Mouse (Mus musculus) CH12.LX (cell line): Measurements from ENCODE around the gene Myh11. TPM values are rescaled to one million over a fixed set of nuclear protein-coding genes. Genes with fewer than 3 reads are reported as not detected.

Experiments used
- DNase-seq: peaks from one replicate; pipeline ENCODE4 v3.0.0-alpha.2; 2013; ENCODE audit errors: extremely low read depth
- H3K27ac ChIP-seq: 2 replicates; pipeline ENCODE4 v1.5.1; 2012; ENCODE audit warnings: low read depth, mild to moderate bottlenecking, control low read depth, moderate library complexity; ENCODE audit not compliant: insufficient read depth
- H3K27me3 ChIP-seq: replicated peaks from 2 replicates; pipeline ENCODE3; 2012; ENCODE audit warnings: inconsistent platforms
- H3K36me3 ChIP-seq, 2 experiments: replicated peaks in 1 of 2; 2 replicates each; pipeline versions ENCODE3 to v1.6.1; 2012; ENCODE audit warnings: inconsistent platforms in 1 of 2, low read length in 1 of 2, mild to moderate bottlenecking in 1 of 2, mixed read lengths in 1 of 2, moderate library complexity in 1 of 2; ENCODE audit not compliant: control insufficient read depth in 1 of 2, insufficient read depth in 1 of 2
- H3K4me1 ChIP-seq, 2 experiments: 2 replicates each; pipeline ENCODE4 v1.6.1; 2012; ENCODE audit warnings: inconsistent platforms in 1 of 2, moderate library complexity in 1 of 2; ENCODE audit not compliant: insufficient read depth in 2 of 2, control insufficient read depth in 1 of 2
- H3K4me2 ChIP-seq: 2 replicates; pipeline ENCODE4 v1.6.1; 2012; ENCODE audit warnings: low read depth, mild to moderate bottlenecking, control low read depth; ENCODE audit not compliant: poor library complexity, insufficient read depth, severe bottlenecking
- H3K4me3 ChIP-seq, 3 experiments: fragments of 150-350 bp in 1 of 3; sonication (generic) in 1 of 3; replicated peaks in 1 of 3; 2 replicates each; pipeline versions ENCODE3 to v1.5.1; 2011 to 2012; ENCODE audit warnings: low read depth in 2 of 3, low read length in 2 of 3, mild to moderate bottlenecking in 2 of 3, moderate library complexity in 2 of 3, control low read depth in 1 of 3, improper control_type of control experiment in 1 of 3, inconsistent platforms in 1 of 3, mixed read lengths in 1 of 3; ENCODE audit not compliant: poor library complexity in 1 of 3
- H3K79me2 ChIP-seq: replicated peaks from 2 replicates; pipeline ENCODE4 v1.6.1; 2012; ENCODE audit warnings: mild to moderate bottlenecking, moderate library complexity; ENCODE audit not compliant: control insufficient read depth, poor library complexity, insufficient read depth, severe bottlenecking; ENCODE audit errors: extremely low read depth
- H3K9ac ChIP-seq: 2 replicates; pipeline ENCODE4 v1.6.1; 2012; ENCODE audit warnings: low read depth, mild to moderate bottlenecking, control low read depth, moderate library complexity; ENCODE audit not compliant: insufficient read depth
- H3K9me3 ChIP-seq: replicated peaks from 2 replicates; pipeline ENCODE3; 2012; ENCODE audit warnings: low read length, inconsistent platforms, mixed read lengths
- CTCF ChIP-seq, 2 experiments: IDR thresholded peaks in 1 of 2; conservative IDR thresholded peaks in 1 of 2; 2 replicates each; pipeline ENCODE4 v1.5.1; 2011 to 2012; ENCODE audit warnings: low read depth in 2 of 2, low read length in 2 of 2, improper control_type of control experiment in 1 of 2, inconsistent platforms in 1 of 2, mild to moderate bottlenecking in 1 of 2, moderate library complexity in 1 of 2
- JUN ChIP-seq: IDR thresholded peaks from 2 replicates; pipeline ENCODE4 v1.6.1; 2011; ENCODE audit warnings: low read depth, mild to moderate bottlenecking, low read length, improper control_type of control experiment, moderate library complexity; ENCODE audit not compliant: insufficient read depth
- MXI1 ChIP-seq: IDR thresholded peaks from 2 replicates; pipeline ENCODE4 v1.6.1; 2011; ENCODE audit warnings: mild to moderate bottlenecking, low read depth, low read length, improper control_type of control experiment
- MYC ChIP-seq: IDR thresholded peaks from 2 replicates; pipeline ENCODE4 v1.6.1; 2011; ENCODE audit warnings: low read depth, mild to moderate bottlenecking, improper control_type of control experiment, low read length
- RAD21 ChIP-seq: IDR thresholded peaks from 2 replicates; pipeline ENCODE4 v1.6.1; 2011; ENCODE audit warnings: low read depth, mild to moderate bottlenecking, low read length, improper control_type of control experiment, moderate library complexity
- SMC3 ChIP-seq: IDR thresholded peaks from 2 replicates; pipeline ENCODE4 v1.6.1; 2011; ENCODE audit warnings: low read depth, low read length, improper control_type of control experiment
- dilution Hi-C: fragments of 300-500 bp; cut with MboI; formaldehyde crosslinking; loops from 2 replicates; pipeline ENCODE4 v1.14.3; 2020; ENCODE audit warnings: low sequenced_read_pairs; ENCODE audit not compliant: extremely low pct_unique_long_range_greater_than_20kb, extremely low pct_ligation_motif_present
- in situ Hi-C: fragments of 300-500 bp; cut with MboI; formaldehyde crosslinking; loops from 3 replicates; pipeline ENCODE4 v1.14.3; 2019; ENCODE audit warnings: low sequenced_read_pairs, low pct_ligation_motif_present, low pct_unique_long_range_greater_than_20kb, mixed read lengths
- polyA plus RNA-seq: library from polyadenylated mRNA; unstranded; fragments of >175 nt; gene quantifications from 2 replicates; pipeline ENCODE4 v1.2.1, GENCODE M21; 2012; ENCODE audit warnings: low read depth; ENCODE audit not compliant: insufficient read length
- total RNA-seq, 2 experiments: library from RNA; depleted of rRNA; stranded (reverse); fragments of 300-350 nt in 1 of 2; fragments of >200 nt in 1 of 2; gene quantifications; 2 replicates each; pipeline ENCODE4 v1.2.3; 2012 to 2014

Gene Myh11
- total and polyA plus RNA-seq, 3 experiments: 0.04 to 0.06 (median 0.04) TPM

GRCm38 (mm10) chr16:14147712-14148111 lies 143.5 kb downstream of the Myh11 start:
- no peak overlapping the region for H3K27ac ChIP-seq
- no peak for DNase-seq
- H3K27me3 ChIP-seq: no peaks in the 10 kb centered on the region
- H3K4me3 ChIP-seq: no peak overlapping the region
- H3K9ac ChIP-seq: no peak overlapping the region
- H3K9me3 ChIP-seq: no peaks in the 10 kb centered on the region
- in situ Hi-C loops: no loop called here
- H3K79me2 ChIP-seq: peaks cover 10% of the 10 kb centered on the region
- no peak overlapping the region for H3K4me2 ChIP-seq
- dilution Hi-C loops: no loop called here
- no peaks in the 10 kb centered on the region for H3K4me1 ChIP-seq
- TF ChIP-seq JUN (no peak), SMC3 (0 out of 2 replicates have a peak, but pooled peaks have one; percentile 15), RAD21 (no peak; the same call in none of the 2 replicates), MYC (peak; percentile 66), CTCF (conservative IDR thresholded peaks at IDR 0.05 in 1 of 2, IDR thresholded peaks at IDR 0.05 in 1 of 2; ENCODE audit: low read depth in 2 of 2, low read length in 2 of 2) (peak in 1 of 2 experiments; percentile 50; a peak in 2 of 4 replicates), MXI1 (no peak)
- TF ChIP-seq, all 38 proteins: peak for 3
- peaks cover 74 to 93% of the 10 kb centered on the region in 2 experiments for H3K36me3 ChIP-seq

Other genes starting within 250 kb of the Myh11 start
- 65.0 and 84.8 TPM in 2 replicates for gene Nde1, start 128.1 kb downstream of the Myh11 start, total RNA-seq (2012; rRNA removed)
- gene Nde1, start 128.1 kb downstream of the Myh11 start, total RNA-seq (2014; rRNA removed): 62.1 and 68.6 TPM in 2 replicates
- 104 and 110 TPM in 2 replicates for gene Nde1, start 128.1 kb downstream of the Myh11 start, polyA plus RNA-seq
- gene Marf1, start 128.0 kb downstream of the Myh11 start, total RNA-seq (2012; rRNA removed): 22.0 and 26.7 TPM in 2 replicates
- 19.7 and 19.9 TPM in 2 replicates for gene Marf1, start 128.0 kb downstream of the Myh11 start, total RNA-seq (2014; rRNA removed)
- 24.5 and 28.1 TPM in 2 replicates for gene Marf1, start 128.0 kb downstream of the Myh11 start, polyA plus RNA-seq
- 32.8 and 38.5 TPM in 2 replicates for gene Fopnl, start 26.0 kb upstream of the Myh11 start, total RNA-seq (2012; rRNA removed)
- 153 and 159 TPM in 2 replicates for gene Fopnl, start 26.0 kb upstream of the Myh11 start, total RNA-seq (2014; rRNA removed)
- 54.9 and 56.8 TPM in 2 replicates for gene Fopnl, start 26.0 kb upstream of the Myh11 start, polyA plus RNA-seq
- 36.3 and 37.4 TPM in 2 replicates for gene Abcc1, start 70.2 kb upstream of the Myh11 start, total RNA-seq (2012; rRNA removed)
- gene Abcc1, start 70.2 kb upstream of the Myh11 start, total RNA-seq (2014; rRNA removed): 26.5 and 30.2 TPM in 2 replicates
- 42.2 and 49.7 TPM in 2 replicates for gene Abcc1, start 70.2 kb upstream of the Myh11 start, polyA plus RNA-seq